Mouse (Mus musculus): ENCODE results near the gene 4930452B06Rik.

GRCm38 (mm10) chr14:8628406-8628805, 37.6 kb downstream of the 4930452B06Rik start:
- TF ChIP-seq CTCF (IDR thresholded peaks at IDR 0.05 in 2 of 3, conservative IDR thresholded peaks at IDR 0.05 in 1 of 3; ENCODE audit: control insufficient read depth in 1 of 3, insufficient read depth in 1 of 3, low read depth in 2 of 3, low read length in 3 of 3, poor library complexity in 1 of 3, severe bottlenecking in 1 of 3) = no peak
- no peak for TF ChIP-seq JUND (IDR thresholded peaks at IDR 0.05; ENCODE audit: low read depth, low read length)
- TF ChIP-seq E2F4 (IDR thresholded peaks at IDR 0.05; ENCODE audit: borderline replicate concordance, low read depth, low read length) = no peak
- TF ChIP-seq POLR2A (IDR thresholded peaks at IDR 0.05; ENCODE audit: control insufficient read depth in 1 of 2, insufficient read depth in 1 of 2, low read depth in 1 of 2, low read length in 2 of 2, poor library complexity in 1 of 2) = no peak
- no peak for TF ChIP-seq CHD2 (IDR thresholded peaks at IDR 0.05; ENCODE audit: low read length)
- no peak for TF ChIP-seq MAFK (IDR thresholded peaks at IDR 0.05; ENCODE audit: borderline replicate concordance, low read depth, low read length)
- TF ChIP-seq MYC (IDR thresholded peaks at IDR 0.05; ENCODE audit: low read depth, low read length) = no peak
